11 mouse cellular contexts compared by ENCODE assay signal in the genomic region with DNA sequence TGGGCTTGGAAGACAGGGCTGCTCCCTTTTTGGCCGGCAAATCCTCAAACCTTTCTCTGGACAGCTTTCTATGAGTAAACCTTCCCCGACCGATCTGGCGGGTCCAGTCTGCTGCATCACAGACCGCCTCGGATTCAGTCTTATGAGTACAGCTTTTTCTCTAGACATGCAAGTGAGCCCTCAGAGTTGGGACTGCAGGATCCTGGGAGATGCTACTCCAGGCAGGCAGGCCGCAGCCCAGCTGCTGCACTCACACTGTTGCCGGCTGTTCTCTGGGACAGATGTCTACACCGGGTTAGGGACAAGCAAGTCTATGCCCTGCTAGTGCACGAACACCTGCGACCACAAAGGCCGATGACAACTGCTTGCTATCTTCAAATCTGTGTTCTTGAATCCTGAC. TPM values are rescaled to one million over a fixed set of nuclear protein-coding genes. Genes with fewer than 3 reads are reported as not detected.
DNase-seq lines count a peak whose midpoint lies in the region; ATAC-seq and TF ChIP-seq lines count a peak whose summit lies in the region.
"Had no signal": no experiment of that assay in that cellular context is flagged by ENCODE, and none has a peak within 500 bp of the region (broad histone marks: within the 10 kb centered on the region; RNA-seq: fewer than 3 reads in every experiment).

No protein-coding gene starts in this region.

- intact Hi-C loops in gastrocnemius, adult 2 months (cut with DNase I) = no loop called here

- H3K9me3 ChIP-seq in hindbrain, embryonic 10.5 days = no peaks in the 10 kb centered on the region
- H3K9me3 ChIP-seq in limb, embryonic 15.5 days = no peaks in the 10 kb centered on the region
- H3K9me3 ChIP-seq in neural tube, embryonic 15.5 days (replicated peaks) = no peaks in the 10 kb centered on the region
- H3K9me3 ChIP-seq in kidney, embryonic 14.5 days (ENCODE audit: control insufficient read depth, low read length) = no peaks in the 10 kb centered on the region
- H3K9me3 ChIP-seq: lung, embryonic 15.5 days had no signal

- no peak for ATAC-seq in limb, embryonic 15.5 days (ENCODE audit: insufficient number of reproducible peaks, low FRiP score, low TSS enrichment, low read depth)
- ATAC-seq in neural tube, embryonic 15.5 days (ENCODE audit: low FRiP score) = no peak
- no peak for ATAC-seq in kidney, embryonic 14.5 days (ENCODE audit: low FRiP score, low TSS enrichment)

- no peak overlapping the region for H3K4me3 ChIP-seq in gastrocnemius, adult 2 months
- H3K4me3 ChIP-seq in hindbrain, embryonic 10.5 days = peak overlapping the region; percentile 49
- H3K4me3 ChIP-seq in limb, embryonic 15.5 days = 0 out of 2 replicates have a peak overlapping the region, but pooled peaks have one; percentile 34
- 0 out of 2 replicates have a peak overlapping the region, but pooled peaks have one; percentile 5 for H3K4me3 ChIP-seq in neural tube, embryonic 15.5 days (replicated peaks)
- no peak overlapping the region for H3K4me3 ChIP-seq in kidney, embryonic 14.5 days (ENCODE audit: low read length)
- H3K4me3 ChIP-seq: lung, embryonic 15.5 days had no signal

- WGBS in hindbrain, embryonic 10.5 days = 0% methylated on average over 12 of the region's 12 CpGs
- WGBS in limb, embryonic 15.5 days = 23% methylated on average over 12 of the region's 12 CpGs
- WGBS in neural tube, embryonic 15.5 days = 6% methylated on average over 12 of the region's 12 CpGs
- 4% methylated on average over 12 of the region's 12 CpGs for WGBS in kidney, embryonic 14.5 days

- H3K4me1 ChIP-seq in hindbrain, embryonic 10.5 days (replicated peaks) = peaks cover 65% of the 10 kb centered on the region
- H3K4me1 ChIP-seq in limb, embryonic 15.5 days = peaks cover 43% of the 10 kb centered on the region
- peaks cover 39% of the 10 kb centered on the region for H3K4me1 ChIP-seq in neural tube, embryonic 15.5 days
- H3K4me1 ChIP-seq in kidney, embryonic 14.5 days (ENCODE audit: control insufficient read depth, insufficient read depth, low read length) = peaks cover 8% of the 10 kb centered on the region; the same call in 1 of the 2 replicates

- H3K9ac ChIP-seq in limb, embryonic 15.5 days = no peak overlapping the region
- H3K9ac ChIP-seq in neural tube, embryonic 15.5 days (replicated peaks) = no peak overlapping the region
- H3K9ac ChIP-seq in kidney, embryonic 14.5 days (ENCODE audit: low read depth, low read length) = no peak overlapping the region
- H3K9ac ChIP-seq: lung, embryonic 15.5 days had no signal

- DNase-seq in gastrocnemius, postnatal 25 days = peak; percentile 5
- DNase-seq in gastrocnemius, adult 2 months = no peak
- DNase-seq in hindbrain, embryonic 10.5 days (ENCODE audit: low spot score) = no peak
- no peak for DNase-seq in frontal cortex, postnatal 14 days (ENCODE audit: low spot score in 2 of 2)
- DNase-seq in kidney, adult 18-20 months = no peak

- no peak overlapping the region for H3K27ac ChIP-seq in gastrocnemius, adult 2 months
- peak overlapping the region; percentile 29; the same call in 1 of the 2 replicates for H3K27ac ChIP-seq in hindbrain, embryonic 10.5 days
- H3K27ac ChIP-seq in limb, embryonic 15.5 days = no peak overlapping the region
- H3K27ac ChIP-seq in neural tube, embryonic 15.5 days (replicated peaks) = no peak overlapping the region
- H3K27ac ChIP-seq in kidney, embryonic 14.5 days (ENCODE audit: low read depth, low read length) = no peak overlapping the region
- H3K27ac ChIP-seq: kidney, postnatal 0 days; lung, embryonic 15.5 days had no signal

- H3K4me2 ChIP-seq in limb, embryonic 15.5 days = no peak overlapping the region
- H3K4me2 ChIP-seq in neural tube, embryonic 15.5 days = no peak overlapping the region
- H3K4me2 ChIP-seq in kidney, embryonic 14.5 days (replicated peaks; ENCODE audit: low read depth, low read length) = no peak overlapping the region
- H3K4me2 ChIP-seq: lung, embryonic 15.5 days had no signal

- H3K27me3 ChIP-seq in hindbrain, embryonic 10.5 days (ENCODE audit: insufficient read depth, poor library complexity, severe bottlenecking) = peaks cover 99% of the 10 kb centered on the region
- H3K27me3 ChIP-seq in limb, embryonic 15.5 days = peaks cover 57% of the 10 kb centered on the region
- peaks cover 72% of the 10 kb centered on the region for H3K27me3 ChIP-seq in neural tube, embryonic 15.5 days (replicated peaks)
- peaks cover 80% of the 10 kb centered on the region for H3K27me3 ChIP-seq in kidney, embryonic 14.5 days (ENCODE audit: control insufficient read depth, insufficient read depth, low read length)

- H3K36me3 ChIP-seq in hindbrain, embryonic 10.5 days = peaks cover 5% of the 10 kb centered on the region; the same call in 1 of the 2 replicates
- H3K36me3 ChIP-seq in limb, embryonic 15.5 days = peaks cover 1% of the 10 kb centered on the region; the same call in 1 of the 2 replicates
- H3K36me3 ChIP-seq in neural tube, embryonic 15.5 days = peaks cover 3% of the 10 kb centered on the region; the same call in 1 of the 2 replicates
- no peaks in the 10 kb centered on the region for H3K36me3 ChIP-seq in kidney, embryonic 14.5 days (ENCODE audit: control insufficient read depth, insufficient read depth, low read length)
- H3K36me3 ChIP-seq: lung, embryonic 15.5 days had no signal

- no peak for TF ChIP-seq CTCF in gastrocnemius, adult 2 months (IDR thresholded peaks at IDR 0.05)

RNA-seq across cellular contexts. Expression of gene Lhx9, which starts 2.2 kb away (rescaled TPM):
- not detected for total RNA-seq in gastrocnemius, postnatal 25 days (2021)
- total RNA-seq in gastrocnemius, adult 2 months (2021) = not detected
- 11.0 and 18.1 TPM in 2 replicates for polyA plus RNA-seq in hindbrain, embryonic 10.5 days (2016; fragmentation: Nextera tagmentation; extraction: Ambion mirVana)
- polyA plus RNA-seq in limb, embryonic 15.5 days (2015; fragmentation: Nextera tagmentation; extraction: Ambion mirVana) = 11.7 and 13.5 TPM in 2 replicates
- 2.8 and 4.5 TPM in 2 replicates for polyA plus RNA-seq in neural tube, embryonic 15.5 days (2015; fragmentation: Nextera tagmentation; extraction: Ambion mirVana)
- polyA plus RNA-seq in kidney, embryonic 14.5 days (2014; fragmentation: Nextera tagmentation; extraction: Ambion mirVana) = 0.07 TPM in 1 of 2 replicates, not detected in the other
- total RNA-seq: gastrocnemius, adult 8-10 months had no signal
- polyA plus RNA-seq: kidney, postnatal 0 days; lung, embryonic 15.5 days had no signal

RNA-seq across cellular contexts. Expression of gene 2310009B15Rik, which starts 10.5 kb away (rescaled TPM):
- 10 to 100 TPM; 11.5 to 12.8 TPM for total RNA-seq in gastrocnemius, postnatal 25 days (2021)
- total RNA-seq in gastrocnemius, adult 2 months (2021) = 10 to 100 TPM; 14.6 to 15.6 TPM
- polyA plus RNA-seq in hindbrain, embryonic 10.5 days (2016; fragmentation: Nextera tagmentation; extraction: Ambion mirVana) = 43.2 and 45.0 TPM in 2 replicates
- polyA plus RNA-seq in limb, embryonic 15.5 days (2015; fragmentation: Nextera tagmentation; extraction: Ambion mirVana) = 32.4 and 38.0 TPM in 2 replicates
- 29.8 and 32.1 TPM in 2 replicates for polyA plus RNA-seq in neural tube, embryonic 15.5 days (2015; fragmentation: Nextera tagmentation; extraction: Ambion mirVana)
- polyA plus RNA-seq in kidney, embryonic 14.5 days (2014; fragmentation: Nextera tagmentation; extraction: Ambion mirVana) = 47.8 and 58.4 TPM in 2 replicates

Comparison
In these comparisons a context has a peak if more than half of its experiments do, and no peak if none do; other contexts are left out.
1. H3K4me3 ChIP-seq: peak in hindbrain, embryonic 10.5 days (single experiment), limb, embryonic 15.5 days (single experiment) and neural tube, embryonic 15.5 days (single experiment); none in gastrocnemius, adult 2 months (single experiment) and kidney, embryonic 14.5 days (single experiment).